Mouse (Mus musculus): ENCODE measurements at regions not wholly inside any gene's neighbourhood (a gene's known extent, or its start where the extent isn't known, plus 50 kb on each side); places are given as distances from the start of the nearest gene placed in this dataset.

- DNase-seq: peak; percentile 87
These were observed 543.5 kb upstream of the Nrp1 start for GRCm38 (mm10) chr8:127814785-127815523.

- DNase-seq: peak; percentile 98
These were observed 537.6 kb upstream of the Nrp1 start for GRCm38 (mm10) chr8:127820741-127821170.

GRCm38 (mm10) chr8:127821646-127822045 lies 536.8 kb upstream of the Nrp1 start:
- peak; percentile 97 for DNase-seq

- no peak for DNase-seq
These were observed 533.4 kb upstream of the Nrp1 start for GRCm38 (mm10) chr8:127825041-127825440.

GRCm38 (mm10) chr8:127827826-127828225 lies 530.6 kb upstream of the Nrp1 start:
- no peak for DNase-seq

GRCm38 (mm10) chr8:127829659-127830058 lies 528.7 kb upstream of the Nrp1 start:
- DNase-seq: no peak

- peak; percentile 96 for DNase-seq
These were observed 524.4 kb upstream of the Nrp1 start for GRCm38 (mm10) chr8:127834006-127834405.

GRCm38 (mm10) chr8:127836410-127837206 lies 521.8 kb upstream of the Nrp1 start:
- peak; percentile 92 for DNase-seq

GRCm38 (mm10) chr8:127838311-127838710 lies 520.1 kb upstream of the Nrp1 start:
- peak; percentile 95 for DNase-seq

GRCm38 (mm10) chr8:127847332-127848018 lies 510.9 kb upstream of the Nrp1 start:
- no peak for DNase-seq

GRCm38 (mm10) chr8:127849926-127850325 lies 508.5 kb upstream of the Nrp1 start:
- peak; percentile 97 for DNase-seq

- DNase-seq: peak; percentile 97
These were observed 502.6 kb upstream of the Nrp1 start for GRCm38 (mm10) chr8:127855653-127856300.

- peak; percentile 94 for DNase-seq
These were observed 501.9 kb upstream of the Nrp1 start for GRCm38 (mm10) chr8:127856351-127857135.

GRCm38 (mm10) chr8:127859036-127859435 lies 499.4 kb upstream of the Nrp1 start:
- no peak for DNase-seq

GRCm38 (mm10) chr8:127860376-127860775 lies 498.0 kb upstream of the Nrp1 start:
- no peak for DNase-seq

- peak; percentile 91 for DNase-seq
These were observed 497.5 kb upstream of the Nrp1 start for GRCm38 (mm10) chr8:127860891-127861290.

GRCm38 (mm10) chr8:127884641-127885040 lies 473.8 kb upstream of the Nrp1 start:
- DNase-seq: no peak

GRCm38 (mm10) chr8:127885211-127885610 lies 473.2 kb upstream of the Nrp1 start:
- DNase-seq: no peak

- DNase-seq: peak; percentile 93
These were observed 472.6 kb upstream of the Nrp1 start for GRCm38 (mm10) chr8:127885831-127886230.

- no peak for DNase-seq
These were observed 467.7 kb upstream of the Nrp1 start for GRCm38 (mm10) chr8:127890729-127891128.

- DNase-seq: peak; percentile 76
These were observed 464.1 kb upstream of the Nrp1 start for GRCm38 (mm10) chr8:127894284-127894683.

- DNase-seq: no peak
These were observed 450.0 kb upstream of the Nrp1 start for GRCm38 (mm10) chr8:127908436-127908835.

Measured in heart, adult 11 months (tissue).